Comparison of ENCODE assay signal across 8 mouse cellular contexts in genomic region chr3:84580716-84581115, GRCm38 (mm10). TPM values are rescaled to one million over a fixed set of nuclear protein-coding genes. Genes with fewer than 3 reads are reported as not detected.
A peak's percentile ranks its signal among the peaks of the same experiment; 100 is the strongest.
DNase-seq lines count a peak whose midpoint lies in the region; ATAC-seq and TF ChIP-seq lines count a peak whose summit lies in the region.

No protein-coding gene starts in this region.

- ATAC-seq in forebrain, embryonic 13.5 days: no peak
- ATAC-seq in forebrain, postnatal 0 days: no peak
- ATAC-seq in lung, embryonic 16.5 days (ENCODE audit: low read depth): no peak
- ATAC-seq in liver, embryonic 11.5 days (replicated peaks; ENCODE audit: low FRiP score): no peak
- no peak for ATAC-seq in stomach, embryonic 14.5 days (ENCODE audit: insufficient number of reproducible peaks, insufficient read depth, low FRiP score, low read depth)

- no peak for DNase-seq in forebrain, postnatal 0 days
- no peak for DNase-seq in lung, postnatal 4 days
- no peak for DNase-seq in liver, embryonic 11.5 days (ENCODE audit: low spot score)
- DNase-seq in adrenal gland, postnatal 25 days: no peak
- DNase-seq in embryo, embryonic 11 days: no peak

- H3K9me3 ChIP-seq in forebrain, embryonic 13.5 days (replicated peaks): no peaks in the 10 kb centered on the region
- H3K9me3 ChIP-seq in forebrain, postnatal 0 days (ENCODE audit: low read length): no peaks in the 10 kb centered on the region
- no peaks in the 10 kb centered on the region for H3K9me3 ChIP-seq in lung, embryonic 16.5 days (ENCODE audit: control insufficient read depth, low read length)
- no peaks in the 10 kb centered on the region for H3K9me3 ChIP-seq in liver, embryonic 11.5 days (ENCODE audit: control insufficient read depth, low read length)
- no peaks in the 10 kb centered on the region for H3K9me3 ChIP-seq in stomach, embryonic 14.5 days (ENCODE audit: control insufficient read depth, low read depth, low read length)

- H3K9ac ChIP-seq in forebrain, embryonic 13.5 days: 0 out of 2 replicates have a peak overlapping the region, but pooled peaks have one; percentile 83
- H3K9ac ChIP-seq in forebrain, postnatal 0 days: no peak overlapping the region
- H3K9ac ChIP-seq in lung, embryonic 16.5 days (ENCODE audit: low read length): peak overlapping the region; percentile 49; the same call in 1 of the 2 replicates
- no peak overlapping the region for H3K9ac ChIP-seq in liver, embryonic 11.5 days (ENCODE audit: low read depth, low read length)
- H3K9ac ChIP-seq in stomach, embryonic 14.5 days (replicated peaks; ENCODE audit: low read depth, low read length): no peak overlapping the region

- H3K4me1 ChIP-seq in forebrain, embryonic 13.5 days: peaks cover 31% of the 10 kb centered on the region
- H3K4me1 ChIP-seq in forebrain, postnatal 0 days (ENCODE audit: insufficient read depth): peaks cover 8% of the 10 kb centered on the region
- H3K4me1 ChIP-seq in lung, embryonic 16.5 days (replicated peaks; ENCODE audit: control insufficient read depth, insufficient read depth, low read length): peaks cover 22% of the 10 kb centered on the region
- H3K4me1 ChIP-seq in liver, embryonic 11.5 days (replicated peaks; ENCODE audit: control insufficient read depth, insufficient read depth, low read length): peaks cover 10% of the 10 kb centered on the region
- peaks cover 20% of the 10 kb centered on the region; the same call in 1 of the 2 replicates for H3K4me1 ChIP-seq in stomach, embryonic 14.5 days (ENCODE audit: control insufficient read depth, insufficient read depth, low read length)

- no peak for TF ChIP-seq CTCF in forebrain, postnatal 0 days (IDR thresholded peaks at IDR 0.05; ENCODE audit: low read depth)

- no peaks in the 10 kb centered on the region for H3K27me3 ChIP-seq in forebrain, embryonic 13.5 days
- H3K27me3 ChIP-seq in forebrain, postnatal 0 days (ENCODE audit: insufficient read depth, low read length): no peaks in the 10 kb centered on the region
- no peaks in the 10 kb centered on the region for H3K27me3 ChIP-seq in lung, embryonic 16.5 days (ENCODE audit: control insufficient read depth, insufficient read depth, low read depth, low read length)
- H3K27me3 ChIP-seq in liver, embryonic 11.5 days (replicated peaks; ENCODE audit: control insufficient read depth, insufficient read depth, low read length): no peaks in the 10 kb centered on the region
- no peaks in the 10 kb centered on the region for H3K27me3 ChIP-seq in stomach, embryonic 14.5 days (ENCODE audit: control insufficient read depth, insufficient read depth, low read length)

- no peak overlapping the region for H3K27ac ChIP-seq in forebrain, embryonic 13.5 days
- no peak overlapping the region for H3K27ac ChIP-seq in forebrain, postnatal 0 days (ENCODE audit: low read depth, low read length)
- H3K27ac ChIP-seq in lung, embryonic 16.5 days (ENCODE audit: low read length): no peak overlapping the region
- H3K27ac ChIP-seq in liver, embryonic 11.5 days (ENCODE audit: low read depth, low read length): no peak overlapping the region
- H3K27ac ChIP-seq in stomach, embryonic 14.5 days (ENCODE audit: low read length): no peak overlapping the region

- 76% methylated on average over 4 of the region's 4 CpGs for WGBS in forebrain, embryonic 13.5 days
- 62% methylated on average over 4 of the region's 4 CpGs for WGBS in forebrain, postnatal 0 days
- 8% methylated on average over 4 of the region's 4 CpGs for WGBS in lung, embryonic 16.5 days
- WGBS in liver, embryonic 11.5 days: 33% methylated on average over 4 of the region's 4 CpGs
- 26% methylated on average over 4 of the region's 4 CpGs for WGBS in stomach, embryonic 14.5 days

- H3K4me3 ChIP-seq in forebrain, embryonic 13.5 days: peak overlapping the region; percentile 81; the same call in 1 of the 2 replicates
- H3K4me3 ChIP-seq in forebrain, postnatal 0 days (ENCODE audit: low read depth, low read length): no peak overlapping the region
- peak overlapping the region; percentile 91 for H3K4me3 ChIP-seq in lung, embryonic 16.5 days (ENCODE audit: low read length)
- H3K4me3 ChIP-seq in liver, embryonic 11.5 days (ENCODE audit: low read depth, low read length): peak overlapping the region; percentile 73; the same call in 1 of the 2 replicates
- peak overlapping the region; percentile 88 for H3K4me3 ChIP-seq in stomach, embryonic 14.5 days (ENCODE audit: low read depth, low read length)

- no peaks in the 10 kb centered on the region for H3K36me3 ChIP-seq in forebrain, embryonic 13.5 days (ENCODE audit: poor library complexity, severe bottlenecking)
- no peaks in the 10 kb centered on the region for H3K36me3 ChIP-seq in forebrain, postnatal 0 days (ENCODE audit: insufficient read depth)
- H3K36me3 ChIP-seq in lung, embryonic 16.5 days (ENCODE audit: control insufficient read depth, insufficient read depth, low read length): no peaks in the 10 kb centered on the region
- no peaks in the 10 kb centered on the region for H3K36me3 ChIP-seq in liver, embryonic 11.5 days (ENCODE audit: control insufficient read depth, insufficient read depth, low read length)
- no peaks in the 10 kb centered on the region for H3K36me3 ChIP-seq in stomach, embryonic 14.5 days (ENCODE audit: control insufficient read depth, insufficient read depth, low read length)

- peak overlapping the region; percentile 95 for H3K4me2 ChIP-seq in forebrain, embryonic 13.5 days
- no peak overlapping the region; the same call in 1 of the 2 replicates for H3K4me2 ChIP-seq in forebrain, postnatal 0 days (ENCODE audit: low read depth)
- peak overlapping the region; percentile 60 for H3K4me2 ChIP-seq in lung, embryonic 16.5 days (ENCODE audit: low read depth, low read length)
- H3K4me2 ChIP-seq in liver, embryonic 11.5 days: peak overlapping the region; percentile 87
- H3K4me2 ChIP-seq in stomach, embryonic 14.5 days (replicated peaks; ENCODE audit: low read depth, low read length): peak overlapping the region; percentile 78

RNA-seq across cellular contexts. Expression of gene Arfip1, which starts 1.7 kb away (rescaled TPM):
- 26.1 and 28.7 TPM in 2 replicates for polyA plus RNA-seq in forebrain, embryonic 13.5 days (2015; fragmentation: Nextera tagmentation; extraction: Ambion mirVana)
- 22.3 and 26.8 TPM in 2 replicates for total RNA-seq in forebrain, postnatal 0 days (2014; rRNA removed)
- 15.3 and 18.8 TPM in 2 replicates for polyA plus RNA-seq in forebrain, postnatal 0 days (2015; fragmentation: Nextera tagmentation; extraction: Ambion mirVana)
- 65.4 and 65.6 TPM in 2 replicates for polyA plus RNA-seq in lung, embryonic 16.5 days (2015; fragmentation: Nextera tagmentation; extraction: Ambion mirVana)
- polyA plus RNA-seq in liver, embryonic 11.5 days (2014; fragmentation: Nextera tagmentation; extraction: Ambion mirVana): 30.9 and 33.7 TPM in 2 replicates
- 57.5 and 66.6 TPM in 2 replicates for polyA plus RNA-seq in stomach, embryonic 14.5 days (2014; fragmentation: Nextera tagmentation; extraction: Ambion mirVana)
- total RNA-seq in adrenal gland, postnatal 25 days (2021): 48.2 and 58.0 TPM in 2 replicates

RNA-seq across cellular contexts. Expression of gene Tigd4, which starts 12.7 kb away (rescaled TPM):
- not detected in 2 replicates for polyA plus RNA-seq in forebrain, embryonic 13.5 days (2015; fragmentation: Nextera tagmentation; extraction: Ambion mirVana)
- total RNA-seq in forebrain, postnatal 0 days (2014; rRNA removed): not detected in 2 replicates
- polyA plus RNA-seq in forebrain, postnatal 0 days (2015; fragmentation: Nextera tagmentation; extraction: Ambion mirVana): 0.06 TPM in 1 of 2 replicates, not detected in the other
- polyA plus RNA-seq in lung, embryonic 16.5 days (2015; fragmentation: Nextera tagmentation; extraction: Ambion mirVana): 0.23 and 0.28 TPM in 2 replicates
- not detected in 2 replicates for polyA plus RNA-seq in liver, embryonic 11.5 days (2014; fragmentation: Nextera tagmentation; extraction: Ambion mirVana)
- polyA plus RNA-seq in stomach, embryonic 14.5 days (2014; fragmentation: Nextera tagmentation; extraction: Ambion mirVana): 0.11 and 0.23 TPM in 2 replicates
- total RNA-seq in adrenal gland, postnatal 25 days (2021): 0.18 TPM in 1 of 2 replicates, not detected in the other

Comparison
In these comparisons a context has a peak if more than half of its experiments do, and no peak if none do; other contexts are left out.
1. H3K9ac ChIP-seq: peak in forebrain, embryonic 13.5 days (single experiment) and lung, embryonic 16.5 days (single experiment); none in forebrain, postnatal 0 days (single experiment), liver, embryonic 11.5 days (single experiment) and stomach, embryonic 14.5 days (single experiment).